Mouse (Mus musculus): ENCODE results near the gene Nat8f6.
"Not testable (repeated sequence)": the region's sequence is repeated elsewhere in the genome, so short reads cannot be mapped to it uniquely, and the experiment has no call there.

DNA sequence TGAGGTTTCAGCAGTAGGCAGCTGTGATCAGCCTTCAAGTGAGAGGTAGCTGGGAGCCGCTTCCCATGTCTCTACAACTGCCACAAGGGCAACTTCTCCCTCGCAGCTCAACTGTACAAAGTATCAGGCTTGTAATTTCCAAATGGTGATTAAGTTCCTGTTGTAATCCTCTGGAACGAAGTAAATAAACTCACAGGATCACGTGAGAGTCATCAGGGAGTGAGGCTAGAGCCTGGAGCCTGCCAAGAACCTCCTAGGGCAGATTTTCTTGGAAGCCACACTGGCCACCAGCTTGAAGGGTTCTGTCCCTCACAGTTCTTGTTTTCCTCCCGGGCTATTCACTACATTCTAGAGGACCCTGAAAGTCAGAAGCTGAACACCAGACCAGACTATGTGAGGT is 17.6 kb downstream of the Nat8f6 start:
- TF ChIP-seq CTCF, EP300 (IDR thresholded peaks at IDR 0.05; ENCODE audit: low read depth): not testable (repeated sequence)

Measured in liver, postnatal 0 days (tissue).